Mouse (Mus musculus) hindbrain, embryonic 13.5 days (tissue): ENCODE data around the gene Adamtsl1. TPM values are rescaled to one million over a fixed set of nuclear protein-coding genes. Genes with fewer than 3 reads are reported as not detected.
A peak's percentile ranks its signal among the peaks of the same experiment; 100 is the strongest.

Source experiments
- ATAC-seq: fragments of 200-750 bp; cut with Nextera tagmentation; 2 replicates; pipeline ENCODE4 v1.8.0; 2017; ENCODE audit warnings: moderate TSS enrichment; ENCODE audit not compliant: low FRiP score
- H3K27ac ChIP-seq: fragments of 300-500 bp; sonication (generic); 2 replicates; pipeline ENCODE4 v1.5.1; 2015; ENCODE audit warnings: inconsistent platforms, mild to moderate bottlenecking, moderate library complexity
- H3K27me3 ChIP-seq: fragments of 300-500 bp; sonication (generic); 2 replicates; pipeline ENCODE4 v1.6.1; 2015; ENCODE audit warnings: mild to moderate bottlenecking, inconsistent platforms
- H3K36me3 ChIP-seq: fragments of 300-500 bp; sonication (generic); 2 replicates; pipeline ENCODE4 v1.6.1; 2015; ENCODE audit warnings: mild to moderate bottlenecking, inconsistent platforms
- H3K4me1 ChIP-seq: fragments of 300-500 bp; sonication (generic); replicated peaks from 2 replicates; pipeline ENCODE4 v1.6.1; 2015; ENCODE audit warnings: inconsistent platforms
- H3K4me2 ChIP-seq: fragments of 300-500 bp; sonication (generic); 2 replicates; pipeline ENCODE4 v1.6.1; 2015; ENCODE audit warnings: inconsistent platforms, mild to moderate bottlenecking, moderate library complexity
- H3K4me3 ChIP-seq: fragments of 300-500 bp; sonication (generic); 2 replicates; pipeline ENCODE4 v1.5.1; 2015; ENCODE audit warnings: mild to moderate bottlenecking, inconsistent platforms
- H3K9ac ChIP-seq: fragments of 300-500 bp; sonication (generic); 2 replicates; pipeline ENCODE4 v1.6.1; 2015; ENCODE audit warnings: mild to moderate bottlenecking, inconsistent platforms
- H3K9me3 ChIP-seq: fragments of 300-500 bp; sonication (generic); 2 replicates; pipeline ENCODE4 v1.6.1; 2016; ENCODE audit warnings: inconsistent platforms
- WGBS: fragments of 180-500 bp; shearing (Covaris S2); methylation state at CpG from one replicate; pipeline ENCODE4 v1.1.7; 2015; 5-methylcytosine and 5-hydroxymethylcytosine counted together
- polyA plus RNA-seq: library from polyadenylated mRNA; unstranded; fragments of >200 nt; fragmentation: Nextera tagmentation; extraction: Ambion mirVana; gene quantifications from 2 replicates; pipeline ENCODE4 v1.2.1, GENCODE M21; 2015

Gene Adamtsl1
- polyA plus RNA-seq, 1 experiment from 2014 or later: 11.6 TPM

DNA sequence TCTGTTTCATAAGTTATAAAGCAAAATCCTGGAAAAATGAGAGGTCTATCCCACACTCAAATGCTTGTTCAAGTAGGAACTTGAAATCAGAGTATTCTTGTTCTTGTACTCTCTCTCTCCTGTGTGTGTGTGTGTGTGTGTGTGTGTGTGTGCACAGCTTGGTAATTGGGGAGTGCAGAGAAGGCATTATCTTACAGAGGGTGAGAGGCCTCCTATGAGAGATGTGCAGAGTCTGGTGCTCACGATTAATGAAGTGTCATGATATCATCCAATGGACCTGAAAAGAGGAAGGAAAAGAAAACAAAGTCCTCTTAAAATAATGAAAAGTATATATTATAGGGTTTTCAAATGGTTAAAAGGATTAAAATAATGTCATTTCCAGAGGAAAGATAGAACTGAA is 443.9 kb downstream of the Adamtsl1 start:
- Histone ChIP-seq H3K36me3 (no peaks in the 10 kb centered on the region), H3K4me2 (no peak overlapping the region), H3K27me3 (no peaks in the 10 kb centered on the region), H3K4me3 (no peak overlapping the region), H3K9ac (no peak overlapping the region), H3K4me1 (no peaks in the 10 kb centered on the region), H3K27ac (no peak overlapping the region), H3K9me3 (no peaks in the 10 kb centered on the region)
- WGBS: 75% methylated on average over 1 of the region's 1 CpGs
- no peak for ATAC-seq

DNA sequence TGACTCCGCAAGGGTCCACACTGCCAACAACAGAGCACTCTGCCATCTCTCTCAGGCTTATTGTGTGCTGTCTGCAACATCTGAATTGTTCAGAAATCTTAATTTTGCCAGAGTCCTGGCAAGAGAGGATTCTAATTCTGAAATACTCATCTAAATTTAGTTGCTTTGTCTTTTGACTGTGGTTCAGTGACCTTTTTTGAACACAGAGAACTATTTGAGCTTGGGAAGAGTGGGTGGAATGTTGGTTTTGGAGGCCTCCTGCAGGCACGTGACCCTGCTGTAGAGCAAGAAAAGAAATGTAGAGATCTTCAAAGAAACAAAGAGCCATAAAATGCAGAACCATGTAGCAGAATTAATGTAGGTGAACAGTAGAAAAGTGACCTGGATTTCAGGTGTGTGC is 445.0 kb downstream of the Adamtsl1 start:
- WGBS: 76% methylated on average over 2 of the region's 2 CpGs
- H3K27me3 ChIP-seq: no peaks in the 10 kb centered on the region

DNA sequence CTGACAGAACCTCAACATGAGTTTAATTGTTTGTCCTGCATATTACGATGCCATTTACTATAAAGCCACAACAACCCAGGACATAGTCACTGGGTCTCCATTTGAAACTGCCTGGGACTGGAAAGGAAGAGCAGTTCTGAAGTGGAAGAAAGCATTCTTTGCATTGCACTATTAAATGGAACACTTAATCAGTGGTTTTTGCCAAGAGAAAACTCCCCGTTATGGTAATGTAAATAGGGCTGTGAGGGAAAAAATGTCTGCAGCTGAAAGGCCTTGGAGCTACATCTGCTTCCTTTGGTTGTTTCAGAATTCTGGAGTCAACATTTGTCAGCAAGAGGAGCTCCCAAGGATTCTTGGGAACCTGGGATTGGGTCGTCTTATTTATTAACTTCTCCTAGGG is 462.2 kb downstream of the Adamtsl1 start:
- ATAC-seq: no peak
- Histone ChIP-seq H3K9ac (no peak overlapping the region), H3K4me3 (no peak overlapping the region), H3K36me3 (no peaks in the 10 kb centered on the region), H3K27me3 (no peaks in the 10 kb centered on the region), H3K9me3 (no peaks in the 10 kb centered on the region), H3K27ac (no peak overlapping the region), H3K4me1 (no peaks in the 10 kb centered on the region), H3K4me2 (no peak overlapping the region)
- 80% methylated on average over 3 of the region's 3 CpGs for WGBS

More for the DNA sequence above, 445.0 kb downstream of the Adamtsl1 start:
- no peak overlapping the region for H3K4me3 ChIP-seq
- H3K9me3 ChIP-seq: no peaks in the 10 kb centered on the region
- no peak for ATAC-seq
- no peak overlapping the region for H3K4me2 ChIP-seq
- H3K27ac ChIP-seq: no peak overlapping the region
- H3K36me3 ChIP-seq: no peaks in the 10 kb centered on the region
- no peak overlapping the region for H3K9ac ChIP-seq
- no peaks in the 10 kb centered on the region for H3K4me1 ChIP-seq

DNA sequence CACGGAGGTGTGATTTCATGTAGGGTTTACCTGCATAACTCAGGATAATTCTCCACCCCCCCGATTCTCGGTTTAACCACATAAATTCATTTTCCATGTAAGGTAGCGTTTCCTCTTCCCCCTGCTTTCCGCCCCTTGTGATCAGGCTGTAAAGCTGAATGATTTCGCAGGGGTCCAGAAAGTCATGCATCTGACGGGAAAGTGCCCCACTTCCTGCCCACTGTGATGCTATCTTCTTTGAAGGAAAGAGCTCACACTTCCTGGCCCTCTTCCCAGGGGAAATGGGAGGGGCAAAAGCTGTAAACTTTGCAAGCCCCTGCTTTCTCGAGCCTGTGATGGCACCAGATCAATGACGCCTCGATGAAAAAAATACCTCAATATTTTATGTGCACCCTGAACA is 465.2 kb downstream of the Adamtsl1 start:
- H3K27me3 ChIP-seq: no peaks in the 10 kb centered on the region
- H3K9me3 ChIP-seq: no peaks in the 10 kb centered on the region
- no peak for ATAC-seq
- no peak overlapping the region for H3K9ac ChIP-seq
- H3K4me1 ChIP-seq: no peaks in the 10 kb centered on the region
- H3K27ac ChIP-seq: no peak overlapping the region
- no peak overlapping the region for H3K4me2 ChIP-seq
- H3K4me3 ChIP-seq: no peak overlapping the region
- no peaks in the 10 kb centered on the region for H3K36me3 ChIP-seq
- WGBS: 78% methylated on average over 10 of the region's 10 CpGs

DNA sequence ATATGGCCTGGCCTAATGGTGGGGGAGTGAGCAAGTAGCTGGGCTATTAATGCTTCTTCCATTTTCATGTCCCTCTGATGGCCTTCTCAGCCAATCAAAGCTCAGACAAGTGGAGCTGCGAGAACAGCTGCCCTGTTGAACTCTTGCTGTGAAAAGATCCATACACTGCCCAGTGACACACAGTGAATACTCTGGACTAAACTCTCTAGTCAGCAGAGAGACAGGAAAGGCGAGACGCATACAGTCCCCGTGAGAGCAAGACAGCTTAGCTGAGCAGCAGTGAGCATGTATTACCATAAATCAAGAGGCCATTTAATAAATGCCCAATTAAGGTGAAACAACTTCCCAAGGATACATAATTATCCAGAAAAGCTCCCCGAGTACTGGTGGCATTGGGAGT is 492.6 kb downstream of the Adamtsl1 start:
- H3K4me1 ChIP-seq: 0 out of 2 replicates have a peak, but pooled peaks cover 3% of the 10 kb centered on the region
- WGBS: 34% methylated on average over 5 of the region's 5 CpGs

DNA sequence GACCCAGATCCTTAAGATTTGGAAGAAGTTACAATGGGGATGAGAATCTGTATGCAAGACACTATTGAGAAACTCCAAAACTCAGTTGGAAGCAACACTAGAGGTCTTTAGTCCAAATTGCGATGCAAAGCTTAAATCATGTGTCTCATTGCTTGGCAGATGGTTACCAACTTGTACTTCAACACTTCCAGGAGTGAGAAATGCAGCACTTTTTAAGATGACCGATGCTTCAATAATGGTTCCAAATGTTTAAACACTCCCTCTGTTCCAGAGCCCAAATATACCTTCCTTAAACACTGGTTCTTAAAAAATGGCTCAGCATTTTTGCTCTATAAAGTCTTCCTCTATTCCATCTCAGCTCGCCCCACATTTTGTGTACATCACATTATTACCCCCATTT is 499.7 kb downstream of the Adamtsl1 start:
- H3K27me3 ChIP-seq: no peaks in the 10 kb centered on the region
- 95% methylated on average over 3 of the region's 3 CpGs for WGBS
- no peak overlapping the region for H3K27ac ChIP-seq
- H3K4me3 ChIP-seq: no peak overlapping the region
- no peak overlapping the region for H3K9ac ChIP-seq
- no peak for ATAC-seq
- no peaks in the 10 kb centered on the region for H3K9me3 ChIP-seq
- no peaks in the 10 kb centered on the region for H3K4me1 ChIP-seq
- H3K4me2 ChIP-seq: no peak overlapping the region
- H3K36me3 ChIP-seq: no peaks in the 10 kb centered on the region

More for the DNA sequence above, 492.6 kb downstream of the Adamtsl1 start:
- no peaks in the 10 kb centered on the region for H3K9me3 ChIP-seq
- H3K9ac ChIP-seq: no peak overlapping the region
- no peak overlapping the region for H3K4me3 ChIP-seq
- H3K27me3 ChIP-seq: no peaks in the 10 kb centered on the region
- H3K36me3 ChIP-seq: no peaks in the 10 kb centered on the region
- H3K27ac ChIP-seq: no peak overlapping the region
- no peak for ATAC-seq
- no peak overlapping the region for H3K4me2 ChIP-seq

DNA sequence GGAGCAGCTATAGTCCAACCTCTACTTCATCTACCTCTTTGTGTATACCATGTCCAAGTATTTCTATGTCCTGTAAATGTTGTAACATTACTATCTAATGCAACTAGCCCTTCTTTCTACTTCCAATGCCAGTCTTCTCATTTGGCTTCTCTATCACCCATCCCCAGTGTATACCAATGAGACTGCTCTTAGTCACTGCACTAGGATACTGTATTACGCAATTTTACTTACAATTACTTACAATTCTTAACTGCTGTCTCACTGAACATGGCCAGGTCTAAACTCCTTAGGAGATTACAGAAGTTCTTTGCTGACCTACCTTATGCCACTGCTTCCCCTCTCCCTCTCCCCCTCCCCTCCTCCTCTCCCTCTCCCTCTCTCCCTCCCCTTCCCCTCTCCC is 505.0 kb downstream of the Adamtsl1 start:
- Histone ChIP-seq H3K4me1 (peaks cover 16% of the 10 kb centered on the region), H3K9me3 (no peaks in the 10 kb centered on the region), H3K27me3 (no peaks in the 10 kb centered on the region), H3K9ac (no peak overlapping the region), H3K27ac (no peak overlapping the region), H3K4me3 (no peak overlapping the region), H3K4me2 (no peak overlapping the region), H3K36me3 (no peaks in the 10 kb centered on the region)
- ATAC-seq: no peak
- WGBS: 91% methylated on average over 1 of the region's 1 CpGs

DNA sequence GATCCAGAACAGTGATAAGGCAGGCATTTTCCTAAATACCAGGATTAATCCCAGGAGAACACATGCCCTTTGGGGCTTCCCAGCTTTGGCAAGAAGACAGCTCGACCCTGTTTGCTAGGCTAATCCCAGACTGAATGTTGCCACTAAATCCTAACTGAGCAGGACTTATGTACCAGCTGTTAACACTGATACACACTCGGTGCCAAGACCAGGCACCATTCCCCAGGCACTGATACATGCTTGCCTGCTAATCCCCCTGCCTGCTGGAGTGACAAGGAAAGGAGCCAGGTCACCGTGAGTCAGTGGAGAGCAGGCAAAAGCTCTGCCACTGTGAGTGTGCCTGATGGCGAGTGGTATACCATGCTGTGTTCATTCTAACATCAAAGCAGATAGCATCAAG is 505.6 kb downstream of the Adamtsl1 start:
- WGBS: 41% methylated on average over 4 of the region's 4 CpGs
- Histone ChIP-seq H3K27ac (peak overlapping the region; percentile 23; the same call in 1 of the 2 replicates), H3K9ac (no peak overlapping the region), H3K4me2 (no peak overlapping the region), H3K9me3 (no peaks in the 10 kb centered on the region), H3K36me3 (no peaks in the 10 kb centered on the region), H3K4me1 (peaks cover 16% of the 10 kb centered on the region), H3K27me3 (no peaks in the 10 kb centered on the region), H3K4me3 (no peak overlapping the region)
- ATAC-seq: peak; percentile 50

DNA sequence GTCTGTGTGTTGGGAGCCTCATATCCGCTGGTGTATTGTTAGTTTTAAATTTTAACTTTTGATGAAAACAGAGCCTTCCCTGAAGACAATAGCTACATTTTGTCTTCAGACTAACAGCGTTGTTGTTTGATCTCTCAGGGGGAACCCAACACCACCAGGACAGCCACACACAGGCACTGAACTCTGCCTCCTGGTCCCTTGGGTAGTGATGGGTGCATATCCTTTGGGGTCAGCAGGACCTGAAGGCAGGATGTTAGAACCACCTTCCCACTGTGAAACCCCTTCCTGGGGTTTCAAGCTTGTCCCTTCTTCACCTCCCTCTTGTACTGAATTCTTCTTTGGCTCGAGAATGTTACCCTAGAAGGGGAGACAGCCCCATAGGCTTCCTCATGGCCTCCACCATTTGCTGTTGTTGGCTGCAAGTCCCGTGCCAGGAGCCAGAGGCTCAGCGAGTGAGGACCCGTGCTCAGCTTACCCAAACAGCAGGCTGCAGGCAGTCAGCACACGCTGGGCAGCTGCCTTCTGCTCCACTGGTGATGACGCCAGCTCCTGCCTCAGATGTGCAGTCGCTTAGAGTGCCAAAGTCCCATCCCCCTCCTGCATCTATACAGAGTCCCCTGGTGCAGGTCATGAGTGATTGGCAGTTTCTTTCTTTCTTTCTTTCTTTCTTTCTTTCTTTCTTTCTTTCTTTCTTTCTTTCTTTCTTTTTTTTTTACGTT is 506.6 kb downstream of the Adamtsl1 start:
- 26% methylated on average over 10 of the region's 10 CpGs for WGBS
- Histone ChIP-seq H3K4me1 (peaks cover 16% of the 10 kb centered on the region), H3K4me2 (peak overlapping the region; percentile 19; the same call in 1 of the 2 replicates), H3K27ac (peak overlapping the region; percentile 71), H3K9ac (no peak overlapping the region), H3K27me3 (no peaks in the 10 kb centered on the region), H3K36me3 (no peaks in the 10 kb centered on the region), H3K9me3 (no peaks in the 10 kb centered on the region), H3K4me3 (no peak overlapping the region)
- ATAC-seq: peak; percentile 89

DNA sequence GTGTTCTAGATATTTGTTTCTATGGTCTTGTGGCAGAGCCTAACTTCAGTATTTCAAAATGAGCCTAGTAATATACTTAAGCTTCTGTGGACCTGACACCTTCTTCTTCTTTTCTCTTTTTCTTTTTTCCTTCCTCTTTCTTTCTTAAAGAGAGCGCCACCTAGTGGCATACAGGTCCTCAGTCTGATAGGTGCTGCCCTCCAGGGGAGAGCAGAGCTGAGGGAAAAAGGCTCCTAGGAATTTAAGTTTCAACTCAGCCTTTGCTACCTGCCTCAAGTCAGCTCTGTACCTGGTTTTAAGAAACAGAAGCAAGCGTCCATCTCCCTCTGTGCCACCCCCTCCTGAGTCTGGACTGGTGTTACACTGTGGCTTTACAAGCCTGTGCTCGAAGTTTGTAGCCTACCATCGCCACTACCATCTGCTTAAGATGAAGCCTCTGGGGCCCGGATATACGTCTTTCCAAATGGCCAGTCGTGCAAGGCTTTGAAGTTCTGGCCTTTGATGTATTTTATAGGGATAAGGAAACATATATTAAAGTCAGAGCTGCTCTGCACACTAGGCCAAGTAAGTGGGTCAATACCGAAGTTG is 510.7 kb downstream of the Adamtsl1 start:
- Histone ChIP-seq H3K27ac (no peak overlapping the region), H3K27me3 (no peaks in the 10 kb centered on the region), H3K4me2 (no peak overlapping the region), H3K9me3 (no peaks in the 10 kb centered on the region), H3K4me1 (peaks cover 13% of the 10 kb centered on the region), H3K36me3 (no peaks in the 10 kb centered on the region), H3K4me3 (no peak overlapping the region), H3K9ac (no peak overlapping the region)
- ATAC-seq: no peak
- whole genome bisulfite sequencing: 58% methylated on average over 8 of the region's 8 CpGs

DNA sequence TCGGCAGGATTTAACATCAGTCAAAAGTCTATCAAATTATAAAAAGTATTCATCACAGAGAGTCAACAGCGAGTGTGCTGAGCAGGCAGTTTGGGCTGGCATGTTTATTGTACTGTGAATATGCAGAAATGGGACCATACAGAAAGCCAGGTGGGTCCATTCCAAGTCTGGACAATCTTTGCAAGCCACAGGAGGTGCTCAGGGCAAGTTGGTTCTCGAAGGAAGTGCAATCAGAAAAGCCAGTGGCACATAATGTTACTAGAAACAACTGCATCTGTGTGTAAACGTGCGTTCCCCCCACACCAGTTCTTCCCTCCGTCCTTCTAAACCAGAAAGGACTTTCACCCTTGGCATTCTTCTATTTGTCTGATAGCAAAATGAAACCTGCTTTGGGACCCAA is 515.5 kb downstream of the Adamtsl1 start:
- H3K36me3 ChIP-seq: no peaks in the 10 kb centered on the region
- no peak overlapping the region for H3K27ac ChIP-seq
- no peaks in the 10 kb centered on the region for H3K9me3 ChIP-seq
- no peak overlapping the region for H3K4me3 ChIP-seq
- ATAC-seq: no peak
- H3K27me3 ChIP-seq: no peaks in the 10 kb centered on the region
- 87% methylated on average over 6 of the region's 6 CpGs for WGBS
- H3K4me1 ChIP-seq: peaks cover 10% of the 10 kb centered on the region
- H3K4me2 ChIP-seq: no peak overlapping the region
- no peak overlapping the region for H3K9ac ChIP-seq

DNA sequence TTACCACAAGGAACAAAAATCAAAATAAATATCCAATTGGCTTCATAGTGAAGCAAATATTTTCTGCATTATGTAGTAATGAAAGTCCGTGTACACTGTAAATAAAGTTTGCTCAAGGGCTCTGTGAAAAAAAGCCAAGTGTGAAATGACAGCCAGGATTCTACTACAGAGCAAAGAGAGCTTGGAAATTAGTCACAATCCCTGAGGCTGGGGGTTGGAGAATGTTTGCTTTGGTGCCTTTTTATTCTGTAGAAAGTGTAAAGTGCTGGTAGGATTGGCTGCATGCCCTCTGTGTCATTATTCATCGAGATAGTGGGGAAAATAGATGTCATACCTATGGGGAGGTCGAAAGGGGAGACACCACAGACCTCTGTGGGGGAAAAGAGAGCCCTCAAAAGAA is 516.2 kb downstream of the Adamtsl1 start:
- H3K27me3 ChIP-seq: no peaks in the 10 kb centered on the region
- no peak overlapping the region for H3K9ac ChIP-seq
- no peaks in the 10 kb centered on the region for H3K36me3 ChIP-seq
- H3K4me1 ChIP-seq: peaks cover 10% of the 10 kb centered on the region
- no peak overlapping the region for H3K27ac ChIP-seq
- H3K9me3 ChIP-seq: no peaks in the 10 kb centered on the region
- WGBS: 61% methylated on average over 3 of the region's 3 CpGs
- ATAC-seq: no peak
- H3K4me3 ChIP-seq: no peak overlapping the region
- H3K4me2 ChIP-seq: no peak overlapping the region

DNA sequence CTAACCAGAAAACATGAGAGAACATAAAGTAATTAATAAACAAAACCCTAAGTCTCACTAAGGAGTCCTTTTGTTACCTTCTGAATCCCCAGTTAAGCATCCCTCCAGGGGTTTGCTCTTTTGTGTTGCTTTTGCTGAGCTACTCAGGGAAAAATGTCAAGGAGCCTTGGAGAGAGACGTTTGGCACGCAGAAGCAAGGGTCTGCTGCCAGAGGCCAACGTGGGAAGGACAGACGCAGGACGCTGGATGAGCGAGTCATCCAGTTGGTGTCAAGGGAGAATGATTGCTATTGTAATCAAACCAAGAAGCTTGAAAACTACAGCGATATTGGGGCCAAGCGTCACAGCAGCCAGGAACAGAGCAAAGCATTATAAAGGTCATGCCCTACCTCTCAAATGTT is 517.1 kb downstream of the Adamtsl1 start:
- Histone ChIP-seq H3K27me3 (no peaks in the 10 kb centered on the region), H3K27ac (no peak overlapping the region)
- WGBS: 11% methylated on average over 8 of the region's 8 CpGs

More for the DNA sequence above, 517.1 kb downstream of the Adamtsl1 start:
- Histone ChIP-seq H3K9me3 (no peaks in the 10 kb centered on the region), H3K4me2 (no peak overlapping the region), H3K36me3 (no peaks in the 10 kb centered on the region), H3K4me3 (no peak overlapping the region), H3K4me1 (peaks cover 10% of the 10 kb centered on the region), H3K9ac (no peak overlapping the region)
- no peak for ATAC-seq
